In the genomic region with DNA sequence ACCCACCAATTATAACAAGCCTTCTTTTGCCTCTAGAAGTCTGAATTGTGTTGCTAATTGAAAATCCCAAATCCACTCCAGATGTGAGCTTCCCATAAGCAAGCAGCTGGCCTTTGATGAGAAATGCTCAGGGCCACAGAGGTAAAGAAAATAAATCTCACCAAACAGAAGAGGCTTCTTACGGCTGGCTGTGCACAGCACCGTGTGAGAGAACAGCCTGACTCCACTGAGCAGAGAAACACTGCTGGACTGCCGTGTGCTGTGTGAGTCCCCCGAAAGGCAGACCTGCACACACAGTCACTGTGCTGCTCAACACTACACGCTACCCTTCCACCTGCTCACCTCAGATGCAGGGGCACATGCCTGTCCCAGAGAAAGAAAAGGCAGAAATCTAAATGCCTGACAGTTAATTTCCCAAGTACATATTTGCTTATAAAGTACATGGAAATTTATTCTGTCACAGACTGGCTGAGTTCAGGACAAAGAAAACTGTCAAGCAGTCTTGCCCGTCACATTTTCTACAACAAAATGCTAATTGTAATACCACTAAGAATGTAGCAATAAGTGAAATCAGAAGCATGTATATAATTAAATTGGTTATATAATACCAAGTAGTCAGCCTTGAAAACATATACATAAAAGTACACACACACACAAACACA, we compare ENCODE assay signal across 12 mouse cellular contexts.
DNase-seq lines count a peak whose midpoint lies in the region; ATAC-seq lines count a peak whose summit lies in the region.
"Had no signal": no experiment of that assay in that cellular context is flagged by ENCODE, and none has a peak within 500 bp of the region (broad histone marks: within the 10 kb centered on the region; RNA-seq: fewer than 3 reads in every experiment).

No protein-coding gene starts in this region.

- no peaks in the 10 kb centered on the region for H3K27me3 ChIP-seq in forebrain, embryonic 10.5 days (ENCODE audit: poor library complexity, severe bottlenecking)
- no peaks in the 10 kb centered on the region for H3K27me3 ChIP-seq in hindbrain, embryonic 16.5 days (replicated peaks; ENCODE audit: control insufficient read depth, insufficient read depth, low read length)
- H3K27me3 ChIP-seq in midbrain, embryonic 16.5 days (ENCODE audit: control insufficient read depth, insufficient read depth, low read depth, low read length): no peaks in the 10 kb centered on the region
- no peaks in the 10 kb centered on the region for H3K27me3 ChIP-seq in intestine, embryonic 15.5 days (replicated peaks)
- H3K27me3 ChIP-seq: heart, embryonic 12.5 days; lung, embryonic 15.5 days had no signal

- ATAC-seq in hindbrain, embryonic 16.5 days: 0 out of 2 replicates have a peak, but pooled peaks have one; percentile 56
- peak; percentile 51; the same call in 1 of the 2 replicates for ATAC-seq in midbrain, embryonic 16.5 days
- ATAC-seq in granulocyte monocyte progenitor cell, adult 5-6 weeks (replicated peaks; ENCODE audit: poor library complexity, severe bottlenecking): no peak
- ATAC-seq in intestine, embryonic 15.5 days: no peak

- 40% methylated on average over 6 of the region's 6 CpGs for WGBS in forebrain, embryonic 10.5 days
- WGBS in hindbrain, embryonic 16.5 days: 23% methylated on average over 6 of the region's 6 CpGs
- WGBS in midbrain, embryonic 16.5 days: 10% methylated on average over 6 of the region's 6 CpGs
- 59% methylated on average over 6 of the region's 6 CpGs for WGBS in intestine, embryonic 15.5 days

- H3K27ac ChIP-seq in forebrain, embryonic 10.5 days: peak overlapping the region; percentile 65; the same call in 1 of the 2 replicates
- H3K27ac ChIP-seq in hindbrain, embryonic 16.5 days (ENCODE audit: low read depth, low read length): peak overlapping the region; percentile 55; the same call in 1 of the 2 replicates
- 0 out of 2 replicates have a peak overlapping the region, but pooled peaks have one; percentile 34 for H3K27ac ChIP-seq in midbrain, embryonic 16.5 days (ENCODE audit: low read length)
- no peak overlapping the region for H3K27ac ChIP-seq in intestine, embryonic 15.5 days
- H3K27ac ChIP-seq: lung, embryonic 15.5 days had no signal

- H3K4me2 ChIP-seq in hindbrain, embryonic 16.5 days (ENCODE audit: low read length): peak overlapping the region; percentile 3; the same call in 1 of the 2 replicates
- no peak overlapping the region for H3K4me2 ChIP-seq in midbrain, embryonic 16.5 days (ENCODE audit: low read length)
- H3K4me2 ChIP-seq in intestine, embryonic 15.5 days (replicated peaks): no peak overlapping the region
- H3K4me2 ChIP-seq: heart, embryonic 12.5 days; lung, embryonic 15.5 days had no signal

- no peaks in the 10 kb centered on the region for H3K9me3 ChIP-seq in forebrain, embryonic 10.5 days
- no peaks in the 10 kb centered on the region for H3K9me3 ChIP-seq in hindbrain, embryonic 16.5 days (ENCODE audit: control insufficient read depth, low read length)
- H3K9me3 ChIP-seq in midbrain, embryonic 16.5 days (replicated peaks; ENCODE audit: control insufficient read depth, low read length, poor library complexity, severe bottlenecking): no peaks in the 10 kb centered on the region
- no peaks in the 10 kb centered on the region for H3K9me3 ChIP-seq in intestine, embryonic 15.5 days
- H3K9me3 ChIP-seq: heart, embryonic 12.5 days; lung, embryonic 15.5 days had no signal

- H3K4me1 ChIP-seq in forebrain, embryonic 10.5 days: peaks cover 16% of the 10 kb centered on the region
- H3K4me1 ChIP-seq in hindbrain, embryonic 16.5 days (ENCODE audit: control insufficient read depth, insufficient read depth, low read depth, low read length): no peaks in the 10 kb centered on the region
- H3K4me1 ChIP-seq in midbrain, embryonic 16.5 days (ENCODE audit: control insufficient read depth, insufficient read depth, low read length): 0 out of 2 replicates have a peak, but pooled peaks cover 2% of the 10 kb centered on the region
- 0 out of 2 replicates have a peak, but pooled peaks cover 3% of the 10 kb centered on the region for H3K4me1 ChIP-seq in intestine, embryonic 15.5 days (replicated peaks)
- H3K4me1 ChIP-seq: heart, embryonic 12.5 days; lung, embryonic 15.5 days had no signal

- peaks cover 55% of the 10 kb centered on the region for H3K36me3 ChIP-seq in forebrain, embryonic 10.5 days (replicated peaks)
- peaks cover 43% of the 10 kb centered on the region for H3K36me3 ChIP-seq in hindbrain, embryonic 16.5 days (ENCODE audit: control insufficient read depth, insufficient read depth, low read length)
- peaks cover 35% of the 10 kb centered on the region for H3K36me3 ChIP-seq in midbrain, embryonic 16.5 days (ENCODE audit: control insufficient read depth, insufficient read depth, low read length)
- peaks cover 16% of the 10 kb centered on the region for H3K36me3 ChIP-seq in intestine, embryonic 15.5 days

- H3K9ac ChIP-seq in hindbrain, embryonic 16.5 days (ENCODE audit: low read depth, low read length): no peak overlapping the region
- no peak overlapping the region for H3K9ac ChIP-seq in midbrain, embryonic 16.5 days (ENCODE audit: low read depth, low read length)
- no peak overlapping the region for H3K9ac ChIP-seq in intestine, embryonic 15.5 days
- H3K9ac ChIP-seq: heart, embryonic 12.5 days; lung, embryonic 15.5 days had no signal

- no peak overlapping the region for H3K4me3 ChIP-seq in forebrain, embryonic 10.5 days
- no peak overlapping the region for H3K4me3 ChIP-seq in hindbrain, embryonic 16.5 days (ENCODE audit: low read length)
- H3K4me3 ChIP-seq in midbrain, embryonic 16.5 days (ENCODE audit: low read depth, low read length): no peak overlapping the region
- H3K4me3 ChIP-seq in intestine, embryonic 15.5 days (replicated peaks): no peak overlapping the region
- H3K4me3 ChIP-seq: heart, embryonic 12.5 days; lung, embryonic 15.5 days had no signal

- DNase-seq in embryo, embryonic 11.5 days (ENCODE audit: low read depth, low spot score): peak; percentile 36
- no peak for DNase-seq in forebrain, embryonic 10.5 days (ENCODE audit: extremely low spot score, low spot score)
- no peak for DNase-seq in Muller cell, postnatal 12 days (ENCODE audit: inconsistent ontology term)
- DNase-seq: cerebellum, adult 18-20 months; kidney, adult 11 months; thymus, postnatal 14 days had no signal

Comparison
In these comparisons a context has a peak if more than half of its experiments do, and no peak if none do; other contexts are left out.
1. ATAC-seq: peak in hindbrain, embryonic 16.5 days (single experiment) and midbrain, embryonic 16.5 days (single experiment); none in granulocyte monocyte progenitor cell, adult 5-6 weeks (single experiment) and intestine, embryonic 15.5 days (single experiment).